Mouse (Mus musculus): Measurements from ENCODE around the gene Slc29a1.

GRCm38 (mm10) chr17:45557998-45558862, 41.2 kb downstream of the Slc29a1 start:
- TF ChIP-seq CTCF (IDR thresholded peaks at IDR 0.05) (no peak), POLR2A (IDR thresholded peaks at IDR 0.05; ENCODE audit: insufficient read depth, low read depth, low read length) (no peak), EP300 (IDR thresholded peaks at IDR 0.05; ENCODE audit: insufficient read depth, low read depth, low read length) (no peak)
